Mouse (Mus musculus): ENCODE measurements around the gene Slc13a2.

Slc13a2 gene

DNA sequence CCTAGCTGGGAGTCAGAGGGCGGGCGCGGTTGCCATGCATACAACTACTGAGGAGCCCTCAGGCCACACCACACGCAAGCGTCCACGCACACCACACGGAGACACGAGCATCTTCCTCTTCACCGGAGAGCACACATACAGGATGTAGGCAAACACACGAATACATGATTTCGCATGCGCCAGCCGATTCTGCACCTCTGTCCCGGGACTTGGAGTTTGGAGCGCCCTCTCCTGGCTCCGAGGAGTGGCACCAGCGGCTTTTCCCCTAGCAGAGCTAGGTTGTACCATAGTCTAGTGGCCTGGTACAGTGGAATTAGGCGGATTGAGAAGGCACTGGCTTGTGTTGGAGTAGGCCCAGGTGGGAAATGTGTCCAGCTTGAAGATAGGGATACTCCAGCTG is 24.6 kb downstream of the Slc13a2 start:
- peak; percentile 82 for DNase-seq (ENCODE audit: low read depth, low spot score)

DNA sequence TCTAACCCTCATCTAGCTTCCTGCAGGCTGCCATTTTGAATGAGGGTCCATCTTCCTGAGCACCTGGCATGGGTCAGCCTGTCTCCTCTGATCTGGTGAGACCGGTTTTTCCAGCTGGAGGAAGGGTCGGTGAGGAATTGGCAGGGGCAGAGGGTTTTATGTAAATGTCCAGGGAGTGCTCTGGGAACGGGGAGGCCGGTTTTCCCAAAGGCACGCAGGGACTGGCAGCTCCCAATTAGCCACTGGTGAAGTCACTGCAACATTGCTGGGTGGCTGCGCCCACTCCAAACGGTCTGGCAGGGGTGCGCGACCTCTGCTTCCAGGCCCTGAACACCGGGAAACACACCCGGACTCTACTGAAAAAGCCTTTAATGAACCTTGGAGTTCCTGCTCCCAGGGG is 25.1 kb downstream of the Slc13a2 start:
- no peak for DNase-seq (ENCODE audit: low read depth, low spot score)

DNA sequence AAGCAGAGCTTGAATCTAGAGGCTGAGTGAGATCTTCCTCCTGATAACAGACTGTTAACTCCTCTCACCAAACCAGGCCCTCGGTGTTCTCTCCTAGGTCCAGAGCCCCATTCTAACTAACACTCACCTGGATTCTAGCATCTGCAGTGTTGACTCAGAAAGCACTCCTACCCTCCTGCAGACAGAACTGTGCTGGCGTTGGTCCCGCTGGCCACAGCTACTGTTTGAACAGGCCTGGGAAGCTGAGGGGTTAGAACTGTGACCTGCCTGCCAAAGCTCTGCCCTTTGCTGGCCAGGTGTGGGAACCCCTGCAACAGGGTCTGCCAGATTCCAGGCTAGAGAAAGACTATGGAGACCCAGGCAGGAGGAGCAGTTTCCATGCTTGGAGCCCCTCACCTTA is 29.3 kb downstream of the Slc13a2 start:
- no peak for DNase-seq (ENCODE audit: low read depth, low spot score)

DNA sequence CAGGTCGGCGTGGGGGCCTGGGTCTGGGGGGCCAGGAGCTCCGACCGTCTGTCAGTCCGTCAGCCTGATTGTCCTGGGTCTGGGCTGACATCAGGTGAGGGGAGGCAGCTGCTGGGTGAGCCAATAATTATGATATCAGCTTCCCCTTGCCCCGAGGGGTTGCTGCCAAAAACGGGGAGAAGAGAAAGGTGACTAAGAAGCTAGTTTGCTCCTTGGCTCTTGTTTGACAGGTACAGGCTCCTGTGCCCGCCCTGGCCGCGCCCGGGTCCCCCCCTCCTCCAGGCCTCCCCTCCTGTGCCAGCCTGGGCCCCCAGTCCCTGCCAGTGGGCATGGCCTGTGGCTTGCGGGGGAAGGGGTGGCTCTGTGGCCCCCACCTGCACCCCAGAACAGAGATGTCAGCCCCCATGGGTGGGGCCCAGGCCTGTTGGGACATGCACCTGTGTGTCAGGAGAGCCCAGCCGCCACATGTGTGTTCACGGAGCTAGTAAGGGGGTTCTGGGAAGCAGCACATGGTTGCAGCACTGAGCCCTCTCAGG is 35.4 kb downstream of the Slc13a2 start, which contains the start of gene Foxn1:
TSS of gene Foxn1 (minus strand) at position 51 of the 536 bp plus-strand sequence.
- no peak for DNase-seq (ENCODE audit: low read depth, low spot score)

DNA sequence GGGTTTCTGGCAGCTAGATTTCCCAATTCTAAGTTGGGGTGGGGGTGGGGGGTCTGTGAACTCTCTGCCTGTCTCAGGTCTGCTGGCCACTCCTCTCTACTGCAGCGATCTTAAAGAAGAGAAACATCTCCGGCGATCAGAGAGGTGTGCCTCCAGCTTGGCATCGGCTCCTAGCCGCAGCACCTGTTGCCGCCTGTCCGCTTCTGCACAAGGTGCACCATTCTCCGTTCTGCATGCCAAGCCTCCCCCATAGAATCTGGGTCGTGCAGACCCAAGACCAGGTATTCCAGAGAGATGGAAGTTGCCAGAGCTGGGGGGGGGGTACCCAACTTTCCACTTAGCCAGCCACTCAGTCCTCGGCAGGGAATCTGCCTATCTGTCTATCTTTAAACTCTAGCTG is 36.2 kb downstream of the Slc13a2 start:
- DNase-seq (ENCODE audit: low read depth, low spot score) = no peak

DNA sequence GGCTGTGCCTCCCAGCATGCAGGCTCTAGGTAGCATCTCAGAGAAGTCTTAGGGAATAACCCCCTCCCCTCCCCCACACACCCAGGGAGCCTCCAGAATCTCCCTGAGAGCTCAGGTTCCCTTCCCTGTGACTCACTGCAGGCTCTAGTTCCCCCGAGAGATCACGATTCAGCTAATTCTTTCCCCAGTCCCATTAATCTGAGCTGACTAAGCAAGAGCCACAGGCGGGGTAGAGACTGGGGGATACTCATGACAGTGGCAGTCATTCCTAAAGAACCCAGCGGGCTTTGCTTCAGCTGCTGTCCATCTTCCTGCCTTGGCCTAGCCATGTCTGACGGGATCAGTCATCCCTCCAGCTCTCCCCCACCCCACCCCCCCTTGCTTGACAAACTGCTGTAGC is 39.3 kb downstream of the Slc13a2 start:
- DNase-seq (ENCODE audit: low read depth, low spot score) = no peak

DNA sequence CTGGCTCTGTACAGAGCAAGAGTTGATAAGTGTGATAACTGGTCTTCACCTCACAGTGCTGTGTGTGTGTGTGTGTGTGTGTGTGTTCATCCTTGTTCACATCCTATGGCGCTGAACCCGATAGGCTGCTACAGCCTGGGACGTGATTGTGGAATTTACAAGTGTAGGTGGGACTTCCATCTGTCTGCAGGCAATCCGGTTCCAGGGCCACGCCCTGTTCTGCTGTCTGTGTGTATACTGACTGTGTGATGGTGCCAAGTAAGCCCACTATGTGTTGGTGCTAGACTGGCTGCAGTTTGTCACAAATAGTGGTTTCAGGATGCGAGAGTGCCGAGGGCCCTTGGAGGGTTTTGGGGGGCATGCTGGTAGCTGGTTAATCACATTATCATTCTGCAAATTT is 39.7 kb downstream of the Slc13a2 start:
- DNase-seq (ENCODE audit: low read depth, low spot score) = no peak

DNA sequence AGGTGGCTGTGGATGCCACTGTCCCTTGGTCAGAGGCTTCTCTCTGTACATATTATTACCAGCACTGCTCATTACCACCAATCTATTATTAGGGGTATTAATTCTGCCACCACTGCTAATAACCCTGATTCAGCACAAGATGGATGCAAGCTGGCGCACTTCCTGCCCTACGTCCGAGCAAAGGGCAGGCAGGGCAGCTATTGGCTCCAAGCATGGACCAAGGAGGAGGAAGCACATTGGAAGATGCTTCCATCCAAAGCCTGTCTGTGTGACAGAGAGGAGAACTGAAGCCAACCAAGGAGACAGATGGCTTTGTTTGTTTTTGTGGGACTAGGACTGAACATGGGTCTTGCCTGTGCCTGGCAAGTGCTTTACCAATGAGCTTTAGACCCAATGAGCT is 41.0 kb downstream of the Slc13a2 start:
- no peak for DNase-seq (ENCODE audit: low read depth, low spot score)

DNA sequence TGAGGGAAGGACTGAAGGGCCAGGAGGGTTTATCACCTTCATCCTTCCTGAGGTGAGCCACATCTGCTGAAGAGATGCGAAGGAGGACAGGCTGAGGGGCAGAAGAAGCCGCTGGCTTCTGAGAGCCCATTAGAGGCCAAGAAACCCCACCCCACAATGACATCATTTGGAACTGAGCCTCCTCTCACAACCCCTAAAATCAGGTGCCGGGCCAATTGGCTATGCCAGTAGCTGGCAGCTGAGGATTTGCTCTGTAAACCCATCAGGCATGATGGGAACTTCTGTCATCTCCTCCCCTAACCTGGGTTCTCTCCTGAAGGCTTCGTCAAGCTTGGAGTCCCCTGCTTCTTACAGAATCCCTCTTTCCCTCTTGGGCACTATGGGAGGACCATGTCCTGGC is 41.7 kb downstream of the Slc13a2 start:
- no peak for DNase-seq (ENCODE audit: low read depth, low spot score)

DNA sequence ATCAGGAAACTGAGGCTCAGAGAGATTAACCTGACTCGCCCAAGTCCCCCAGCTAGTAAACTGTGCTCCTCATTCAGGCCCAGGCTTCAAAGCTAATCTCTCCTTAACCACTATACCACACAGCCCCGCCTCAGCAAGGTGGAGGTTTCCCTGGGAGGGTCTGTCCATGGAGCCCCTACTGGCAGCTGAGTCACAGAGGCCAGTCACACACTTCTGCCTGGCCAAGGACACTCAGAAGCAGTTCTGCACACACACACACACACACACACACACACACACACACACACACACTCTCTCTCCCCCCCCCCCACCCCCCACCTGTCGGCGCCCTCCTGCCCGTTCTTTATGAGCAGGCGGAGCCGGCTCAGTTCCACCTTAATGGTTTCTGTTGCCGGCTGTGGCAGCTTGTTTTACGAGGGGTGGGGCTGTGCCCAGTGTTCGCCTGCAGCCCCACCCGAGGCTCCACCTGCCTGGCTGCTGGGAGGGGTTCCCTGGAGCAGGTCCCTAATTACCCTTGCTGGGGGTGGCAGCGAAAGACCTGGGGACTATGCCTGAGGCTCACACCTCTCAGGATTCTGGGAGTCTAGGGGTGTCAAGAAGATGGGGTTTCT is 44.4 kb downstream of the Slc13a2 start:
- no peak for DNase-seq (ENCODE audit: low read depth, low spot score)

DNA sequence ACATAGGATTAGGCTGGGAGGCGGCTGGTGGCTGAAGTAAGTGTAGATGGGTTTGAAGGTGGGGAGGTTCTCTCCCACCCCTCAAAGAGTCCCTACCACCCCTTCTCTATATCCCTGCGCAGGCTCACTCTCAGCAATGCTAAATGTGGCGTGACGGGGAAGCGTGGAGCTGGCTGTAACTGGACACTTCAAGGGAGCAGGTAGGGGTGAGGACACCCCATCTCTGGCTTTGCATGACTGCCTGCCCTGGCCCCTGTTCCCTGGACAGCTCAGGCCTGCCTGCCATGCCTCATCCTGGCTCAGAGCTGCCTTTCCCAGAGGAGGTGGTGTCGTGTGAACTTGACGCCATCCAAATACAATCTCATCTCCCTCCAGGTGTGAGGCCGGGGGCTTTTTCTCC is 47.9 kb downstream of the Slc13a2 start:
- DNase-seq (ENCODE audit: low read depth, low spot score) = no peak

DNA sequence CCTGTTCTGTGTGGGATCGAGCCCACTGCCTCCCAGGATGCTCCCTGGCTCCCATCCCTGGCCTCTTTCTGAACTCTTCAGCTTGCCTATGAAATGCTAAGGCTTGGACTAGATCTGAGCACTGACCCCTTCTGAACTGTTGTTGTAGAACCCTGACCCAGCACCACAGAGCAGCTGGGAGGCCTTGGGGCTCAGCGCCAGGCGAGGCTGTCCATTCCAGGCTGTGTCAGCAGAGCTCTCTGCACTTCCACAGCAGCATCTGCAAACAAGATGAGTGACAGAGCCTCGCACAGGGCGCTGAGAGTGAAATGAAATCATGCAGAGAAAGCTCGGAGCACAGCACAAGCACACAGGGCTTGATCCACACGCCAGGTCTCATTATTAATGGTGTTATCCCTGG is 49.4 kb downstream of the Slc13a2 start:
- no peak for DNase-seq (ENCODE audit: low read depth, low spot score)

DNA sequence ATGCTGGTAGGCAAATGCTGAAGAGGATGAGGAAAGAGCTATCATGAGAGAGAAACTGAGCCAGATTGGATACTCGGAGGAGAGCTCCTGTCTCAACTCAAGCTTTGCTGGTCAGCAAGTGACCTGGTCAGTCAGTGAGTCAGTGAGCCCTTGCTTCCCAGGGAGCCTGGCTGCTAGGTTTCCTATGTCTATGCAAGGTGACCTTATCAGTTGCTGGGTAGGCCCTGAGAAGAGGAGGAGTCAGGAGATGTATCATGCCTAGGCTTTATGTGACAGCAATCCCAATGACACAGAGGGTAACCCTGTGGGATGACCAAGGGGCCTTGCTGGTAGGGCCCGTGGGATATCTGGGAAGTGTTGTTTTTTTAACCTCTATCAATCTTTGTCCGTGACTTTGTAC is 49.9 kb downstream of the Slc13a2 start:
- no peak for DNase-seq (ENCODE audit: low read depth, low spot score)

DNA sequence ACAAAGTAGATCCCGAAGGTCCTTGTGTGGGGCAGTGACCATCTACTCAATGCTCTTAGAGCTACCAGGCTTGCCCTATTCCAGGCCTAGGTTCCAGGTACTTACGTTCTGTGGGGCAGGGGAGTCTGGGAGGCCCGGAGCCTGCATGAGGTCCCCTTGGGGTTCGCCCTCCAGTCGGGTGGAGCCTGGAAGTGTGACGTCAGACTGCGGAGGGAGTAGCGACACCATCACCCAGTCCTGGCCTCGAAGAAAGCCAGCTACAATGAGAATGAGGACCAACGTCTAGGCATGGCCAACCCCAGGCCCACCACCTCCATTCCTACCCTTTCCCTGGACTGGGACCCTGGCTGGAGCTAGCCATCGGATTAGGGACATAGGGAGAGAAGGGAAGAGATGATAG is 50.3 kb downstream of the Slc13a2 start:
- DNase-seq (ENCODE audit: low read depth, low spot score) = no peak

DNA sequence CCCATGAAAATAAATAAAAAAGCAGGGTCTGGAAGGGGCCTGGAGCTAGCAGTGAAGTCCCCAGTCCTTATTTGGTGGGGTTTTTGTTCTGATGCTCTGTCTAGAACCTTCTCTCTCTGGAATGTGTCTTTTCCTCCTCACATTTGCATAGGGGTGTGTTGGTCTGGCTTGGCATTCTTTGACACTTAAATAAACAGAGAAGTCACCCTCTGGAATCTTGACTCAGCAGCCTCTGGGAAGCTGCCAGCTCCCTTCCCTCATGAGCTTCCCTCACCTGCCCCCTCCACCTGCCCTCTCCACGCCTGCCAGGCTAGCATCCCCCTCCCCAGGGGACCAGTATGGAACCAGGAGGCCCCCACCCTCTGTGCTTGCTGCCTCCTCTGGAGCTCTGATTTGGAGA is 51.6 kb downstream of the Slc13a2 start:
- DNase-seq (ENCODE audit: low read depth, low spot score) = no peak

DNA sequence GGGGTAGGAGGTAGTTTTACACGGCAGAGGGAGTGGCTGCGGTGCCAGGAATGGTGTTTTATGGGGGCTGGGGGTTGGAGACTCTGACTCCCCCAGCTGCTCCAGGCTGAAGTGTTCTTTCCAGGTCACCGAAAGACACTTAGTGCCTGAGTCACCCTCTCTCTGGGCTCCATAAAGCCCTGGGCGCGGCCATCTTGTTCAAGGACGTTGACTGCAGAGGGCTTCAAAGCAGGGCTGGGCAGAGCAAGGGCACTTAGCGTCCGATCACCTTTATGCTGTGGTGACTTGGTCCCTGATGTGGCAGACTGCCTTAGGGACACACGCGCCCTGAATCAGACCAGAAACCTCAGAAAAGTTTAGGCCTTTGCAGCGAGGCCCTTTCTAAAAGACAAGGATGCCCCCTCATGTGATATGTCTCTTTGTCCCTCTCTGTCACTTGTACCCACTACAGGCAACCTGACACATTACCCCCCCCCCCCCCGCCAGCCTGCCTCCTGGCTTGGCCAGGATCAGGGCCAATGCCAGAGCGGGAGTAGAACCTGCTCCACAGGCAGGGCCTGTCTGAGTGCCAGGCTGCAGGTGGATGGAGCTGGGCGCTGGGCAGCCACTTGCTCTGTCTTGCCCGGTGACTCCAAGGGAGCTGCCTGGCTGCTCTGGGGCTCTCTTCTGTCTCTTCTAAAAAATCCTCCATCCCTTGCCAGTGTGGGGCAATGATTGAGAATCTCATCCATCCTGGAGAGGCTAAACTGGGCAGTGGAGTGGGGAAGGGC is 54.4 kb downstream of the Slc13a2 start:
- DNase-seq (ENCODE audit: low read depth, low spot score) = no peak

DNA sequence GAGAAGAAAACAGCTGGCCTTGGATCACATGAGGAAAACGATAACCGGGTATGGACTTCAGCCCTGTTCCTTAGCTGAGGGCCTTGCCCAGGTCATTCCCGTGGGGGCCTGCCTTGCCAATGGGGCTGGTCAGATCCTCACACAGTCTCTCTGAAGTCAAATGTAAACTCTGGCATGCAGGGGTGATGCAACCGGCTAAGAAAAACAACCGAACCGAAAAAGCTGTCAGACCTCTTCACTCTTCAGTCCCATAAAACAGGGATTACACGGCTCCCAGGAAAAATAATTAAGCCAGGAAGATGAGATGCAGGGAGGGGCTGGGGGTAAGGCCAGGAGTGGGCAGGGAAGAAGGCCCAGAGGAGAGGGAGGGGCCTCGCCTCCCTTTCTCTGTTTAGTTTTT is 57.9 kb downstream of the Slc13a2 start:
- no peak for DNase-seq (ENCODE audit: low read depth, low spot score)

DNA sequence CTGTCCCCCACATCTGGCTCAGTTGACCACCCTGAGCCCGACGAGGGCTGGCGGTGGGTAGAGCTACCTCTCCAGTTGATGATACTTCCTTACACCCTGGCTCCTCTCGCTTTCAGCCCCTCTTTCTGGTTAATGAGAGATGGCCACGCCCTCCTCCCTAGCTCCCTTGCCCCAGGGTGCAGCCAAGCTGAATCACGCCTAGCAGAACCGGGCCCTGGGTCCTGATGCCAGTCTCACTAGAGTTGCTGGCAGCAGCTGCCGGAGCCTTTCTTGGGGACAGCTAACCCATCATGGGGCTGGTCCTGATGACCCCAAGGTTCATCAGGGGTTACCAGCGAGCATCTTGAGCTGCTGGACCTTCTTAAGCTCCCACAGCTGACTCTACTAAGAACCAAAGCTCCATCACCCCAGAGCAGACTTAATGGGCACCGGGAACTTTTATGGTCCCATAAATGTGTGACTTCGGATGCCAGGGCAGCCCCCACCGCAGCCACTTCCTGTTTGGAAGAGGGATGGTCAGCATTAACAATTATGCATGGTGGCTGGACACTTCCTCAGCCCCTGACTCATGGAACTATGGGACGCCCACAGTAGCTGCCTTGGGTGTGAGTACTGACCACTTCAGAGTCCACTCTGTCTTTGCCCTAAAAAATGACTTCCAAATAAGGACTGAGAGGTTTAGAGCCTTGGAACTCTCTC is 58.6 kb downstream of the Slc13a2 start:
- DNase-seq (ENCODE audit: low read depth, low spot score) = no peak

DNA sequence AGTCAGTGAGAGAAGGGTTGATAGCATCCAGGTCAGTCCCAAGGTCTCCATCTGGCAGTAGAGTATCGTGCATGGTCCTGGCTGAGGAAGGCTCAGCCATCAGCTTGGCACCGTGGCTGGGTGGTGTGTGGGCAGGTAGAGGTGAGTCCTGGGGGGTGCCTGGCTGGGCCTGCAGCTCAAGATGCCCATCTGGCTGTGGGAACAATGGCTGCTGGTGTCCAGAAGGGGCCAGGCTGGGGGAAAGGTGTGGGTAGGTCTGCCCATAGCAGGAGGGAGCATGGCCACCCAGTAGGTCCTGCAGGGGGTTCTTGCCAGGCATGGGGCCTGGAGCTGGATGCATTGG is 61.3 kb downstream of the Slc13a2 start:
- DNase-seq (ENCODE audit: low read depth, low spot score) = no peak

DNA sequence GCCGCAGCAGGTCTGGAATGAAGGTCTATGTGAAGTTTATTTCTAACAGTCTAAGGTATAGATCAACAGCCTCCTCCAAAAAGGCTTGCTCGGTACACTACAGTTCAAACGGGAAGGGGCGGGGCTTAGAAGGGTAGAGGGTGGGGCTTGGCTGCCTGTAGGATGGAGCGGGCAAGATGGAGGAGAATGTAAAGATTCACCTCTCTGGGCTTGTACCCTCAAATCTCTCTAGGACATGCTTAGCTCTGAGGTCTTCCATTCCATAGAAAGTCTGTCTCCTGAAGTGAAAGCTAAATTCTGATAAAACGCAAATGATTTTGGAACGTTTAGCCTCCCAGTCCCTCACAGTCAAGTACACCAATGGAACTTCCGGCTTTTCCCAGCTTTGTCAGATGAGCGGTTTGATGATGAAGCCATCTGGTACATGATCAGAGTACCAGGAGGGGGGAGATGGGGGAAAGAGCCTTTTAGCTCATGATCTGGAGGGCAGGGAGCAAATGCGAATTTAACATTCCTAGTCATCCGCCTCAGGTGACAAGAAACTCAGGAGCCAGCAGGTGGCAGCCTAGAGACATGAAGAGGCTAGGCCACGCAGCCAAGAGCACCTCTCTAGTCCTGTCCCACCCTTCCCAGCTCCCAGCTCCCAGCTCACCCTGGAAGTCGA is 61.8 kb downstream of the Slc13a2 start:
- DNase-seq (ENCODE audit: low read depth, low spot score) = peak; percentile 76

DNA sequence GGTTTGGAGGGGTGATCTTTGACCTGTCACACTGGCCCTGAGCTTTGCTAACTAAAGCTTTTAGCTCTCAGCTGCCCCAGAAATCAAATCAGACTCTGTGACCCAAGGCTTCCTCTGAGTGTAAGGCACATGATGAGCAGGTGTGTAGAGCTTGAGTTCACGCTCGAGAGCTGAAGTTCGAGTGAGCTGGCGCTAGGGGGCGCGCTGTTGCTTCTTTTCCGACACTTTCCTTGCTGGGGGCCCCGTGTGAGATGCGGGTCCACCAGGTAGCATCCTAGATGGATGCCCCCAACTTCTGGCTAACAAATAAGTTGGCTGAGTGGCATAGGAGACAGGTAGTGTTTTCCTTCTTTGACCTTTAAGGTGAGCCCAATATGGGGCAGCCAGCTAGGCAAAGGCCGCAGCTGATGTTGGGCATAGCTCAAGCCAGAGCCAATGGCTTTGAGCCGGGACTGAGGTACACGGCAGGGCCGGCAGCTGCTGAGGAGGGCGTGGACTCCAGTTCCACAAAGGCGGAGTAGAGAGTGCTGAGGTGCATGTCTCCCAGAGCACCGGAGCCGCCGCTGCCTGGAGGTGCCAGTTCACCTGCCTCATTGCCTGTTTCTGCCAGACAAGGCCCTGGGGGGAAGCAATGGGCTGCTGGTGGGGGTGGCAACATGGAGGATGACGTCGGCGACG is 63.5 kb downstream of the Slc13a2 start:
- DNase-seq (ENCODE audit: low read depth, low spot score) = no peak
